Mouse (Mus musculus): Measurements from ENCODE around the gene Cltc.

Gene Cltc

DNA sequence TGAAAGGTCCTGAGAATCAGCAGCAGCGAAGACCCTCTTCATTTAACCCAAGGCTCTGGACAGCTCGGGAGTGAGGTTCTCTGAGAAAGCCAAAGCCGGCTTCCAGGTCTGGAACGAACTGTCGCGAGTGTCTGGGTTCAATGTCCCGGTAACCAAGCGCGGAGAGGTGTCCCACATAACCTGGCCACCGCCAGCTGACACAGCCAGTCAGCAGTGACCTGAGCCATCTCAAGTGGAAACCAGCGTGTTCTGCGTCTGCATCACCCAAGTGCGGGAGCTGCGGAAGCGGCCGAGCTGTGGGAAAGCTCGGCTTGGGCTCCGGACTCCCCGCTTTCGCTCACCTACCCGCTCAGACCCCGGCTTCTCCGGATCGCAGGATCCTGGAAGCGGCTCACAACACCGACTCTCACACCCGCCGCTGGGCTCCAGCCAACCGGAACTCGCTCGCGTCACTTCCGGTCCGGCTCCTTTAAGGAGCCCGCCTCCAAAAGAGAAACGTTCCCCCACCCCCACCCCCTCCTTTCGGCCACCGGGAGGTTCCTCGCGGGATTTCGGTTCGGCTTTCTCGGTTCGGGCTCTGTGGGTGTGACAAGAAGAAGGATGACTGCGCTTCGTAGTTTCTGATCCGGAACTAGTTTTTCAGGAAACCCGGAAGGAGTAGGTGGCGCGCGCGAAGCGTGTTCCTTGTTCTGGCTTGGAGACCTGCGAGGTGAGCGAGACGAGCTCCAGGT is 73.8 kb downstream of the Cltc start, which contains the start of the genes Vmp1 and Ptrh2:
Vmp1 (minus strand) TSS at position 442 of the 731 bp plus-strand sequence.
Ptrh2 (plus strand) TSS at position 591 of the 731 bp plus-strand sequence.
- DNase-seq (ENCODE audit: low spot score in 2 of 2): peak; percentile 95 to 96

DNA sequence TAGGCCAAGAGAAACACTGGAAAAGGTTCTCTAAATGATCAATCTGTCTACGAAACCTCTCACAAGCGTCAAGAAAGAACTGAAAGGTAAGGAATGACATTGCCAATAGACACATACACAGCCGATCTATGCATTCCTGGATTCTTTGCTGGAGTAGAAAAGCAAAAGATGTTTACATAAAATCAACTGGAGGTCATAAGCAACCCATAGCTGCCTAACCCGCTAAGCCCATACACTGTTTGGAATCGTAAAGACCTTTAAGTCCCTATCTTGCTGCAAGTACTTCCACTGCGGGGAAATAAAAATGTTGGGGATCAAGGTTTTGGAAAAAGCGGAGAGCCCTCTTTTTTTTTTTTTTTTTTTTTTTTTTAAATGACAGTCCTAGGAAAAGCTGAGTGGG is 74.5 kb downstream of the Cltc start:
- no peak for DNase-seq (ENCODE audit: low spot score in 2 of 2)

DNA sequence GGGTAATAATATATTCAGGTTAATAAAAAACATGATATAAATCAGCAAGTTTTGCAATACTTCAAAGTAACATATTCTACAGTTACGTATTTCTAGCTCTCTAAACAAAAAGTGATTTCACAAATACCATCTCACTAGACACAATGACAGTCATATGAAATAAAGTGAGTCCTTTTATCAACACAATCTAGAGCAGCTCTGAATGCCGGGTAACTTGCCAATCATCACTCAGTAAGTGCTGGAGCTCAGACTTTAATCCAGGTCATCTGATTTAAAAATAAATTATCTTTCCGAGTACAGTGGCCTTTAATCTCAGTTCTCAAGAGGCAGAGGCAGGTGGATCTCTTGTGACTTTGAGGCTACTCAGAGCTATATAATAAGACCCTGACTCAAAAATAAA is 75.9 kb downstream of the Cltc start:
- DNase-seq (ENCODE audit: low spot score in 2 of 2): no peak

DNA sequence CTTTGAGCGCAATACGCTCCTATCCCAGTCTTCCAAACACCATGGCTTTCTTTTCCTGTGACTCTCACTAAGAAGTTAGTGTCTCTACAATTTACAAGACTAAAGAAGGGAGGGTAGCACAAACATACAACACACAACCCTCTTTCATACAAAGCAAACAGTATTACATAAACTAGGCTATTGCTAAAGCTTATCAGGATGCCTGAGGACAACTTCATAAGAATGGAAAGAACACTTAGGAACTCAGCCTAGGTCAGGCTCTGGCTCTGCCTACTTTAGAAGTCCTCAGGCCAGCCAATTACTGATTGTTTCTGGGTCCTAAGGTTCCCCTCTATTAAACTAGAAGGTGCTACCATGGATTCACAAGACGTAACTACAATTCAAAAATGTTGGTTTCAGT is 76.6 kb downstream of the Cltc start:
- DNase-seq (ENCODE audit: low spot score in 2 of 2): no peak

DNA sequence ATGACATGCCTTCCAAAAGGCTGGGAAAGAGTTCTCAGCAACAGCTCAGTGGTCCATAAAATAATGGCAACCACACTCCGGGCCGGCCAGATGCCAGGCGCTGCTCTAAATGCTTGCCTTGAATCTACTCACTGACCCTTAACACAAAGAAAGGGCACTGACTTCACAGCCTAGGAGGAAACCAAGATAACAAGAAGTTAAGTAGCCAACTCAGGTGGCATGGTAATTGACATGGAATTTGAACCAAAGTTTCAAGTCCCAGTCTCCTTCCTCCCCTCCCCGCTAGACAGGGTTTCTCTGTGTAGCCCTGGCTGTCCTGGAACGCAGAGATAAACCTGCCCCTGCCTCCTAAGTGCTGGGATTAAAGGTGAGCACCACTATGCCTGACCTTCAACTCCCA is 78.4 kb downstream of the Cltc start:
- DNase-seq (ENCODE audit: low spot score in 2 of 2): no peak

DNA sequence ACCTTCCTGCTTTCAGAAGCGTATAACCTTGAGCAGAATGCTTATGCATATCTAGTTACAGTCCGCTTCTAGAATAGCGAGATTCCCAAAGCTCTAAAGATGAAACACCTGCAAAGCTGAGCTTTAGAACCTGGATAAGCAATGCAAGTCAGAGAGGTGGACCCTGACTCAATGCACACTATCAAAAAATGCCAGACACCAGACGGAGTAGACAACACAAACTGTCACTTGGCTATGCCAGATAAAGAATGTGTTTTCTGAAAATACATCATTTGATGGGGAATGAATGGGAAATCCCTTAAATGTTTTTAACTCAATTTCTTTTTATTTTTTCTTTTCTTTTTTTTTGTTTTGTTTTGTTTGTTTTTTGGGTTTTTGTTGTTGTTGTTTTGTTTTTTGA is 81.8 kb downstream of the Cltc start:
- no peak for DNase-seq (ENCODE audit: low spot score in 2 of 2)

DNA sequence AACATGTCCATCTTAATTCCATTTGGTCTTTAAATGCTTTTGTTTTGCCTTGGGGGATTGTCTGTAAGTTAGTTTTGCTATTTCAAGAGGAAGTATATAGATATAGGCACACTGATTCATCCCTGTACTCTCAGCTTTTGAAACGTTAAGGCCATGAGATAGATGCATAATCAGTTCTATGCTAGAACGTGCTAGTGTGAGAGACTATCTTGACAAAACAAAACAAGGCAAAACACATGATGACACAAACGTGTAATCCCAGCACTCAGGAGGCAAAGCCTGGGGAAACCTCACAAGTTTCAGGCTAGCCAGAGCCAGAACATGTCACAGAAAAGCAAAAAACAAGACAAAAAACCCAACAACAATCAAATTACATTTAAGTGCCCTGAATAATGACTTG is 84.6 kb downstream of the Cltc start:
- no peak for DNase-seq (ENCODE audit: low spot score in 2 of 2)

DNA sequence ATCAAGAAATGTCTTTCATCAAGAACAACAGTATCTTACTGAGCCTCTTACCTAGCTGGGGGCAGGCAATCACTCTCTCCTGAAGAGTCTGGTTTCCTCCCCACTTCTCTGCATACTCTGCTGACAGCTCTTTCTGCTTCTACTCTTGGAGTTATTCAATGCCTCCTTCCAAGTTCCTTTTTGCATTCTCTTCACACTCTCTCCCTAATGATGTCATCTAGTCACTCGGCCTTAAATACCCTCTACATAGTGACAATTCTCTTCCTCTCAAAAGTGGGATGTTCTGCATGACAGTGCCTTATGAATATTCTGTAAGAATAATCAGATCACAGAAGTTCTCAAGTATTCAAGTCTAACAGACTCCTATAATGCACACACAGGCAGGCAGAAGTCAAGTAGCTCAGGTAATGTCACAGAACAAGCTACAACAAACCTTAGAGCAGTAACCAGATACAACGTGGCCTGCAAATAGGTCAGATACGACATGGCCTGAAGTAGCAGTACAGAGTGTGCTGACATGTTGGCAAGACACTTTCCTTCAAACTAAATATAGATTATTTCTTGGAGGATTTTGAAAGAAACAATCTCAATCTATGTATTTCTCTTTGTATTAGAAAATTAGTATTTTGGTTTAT is 86.2 kb downstream of the Cltc start:
- no peak for DNase-seq (ENCODE audit: low spot score in 2 of 2)

DNA sequence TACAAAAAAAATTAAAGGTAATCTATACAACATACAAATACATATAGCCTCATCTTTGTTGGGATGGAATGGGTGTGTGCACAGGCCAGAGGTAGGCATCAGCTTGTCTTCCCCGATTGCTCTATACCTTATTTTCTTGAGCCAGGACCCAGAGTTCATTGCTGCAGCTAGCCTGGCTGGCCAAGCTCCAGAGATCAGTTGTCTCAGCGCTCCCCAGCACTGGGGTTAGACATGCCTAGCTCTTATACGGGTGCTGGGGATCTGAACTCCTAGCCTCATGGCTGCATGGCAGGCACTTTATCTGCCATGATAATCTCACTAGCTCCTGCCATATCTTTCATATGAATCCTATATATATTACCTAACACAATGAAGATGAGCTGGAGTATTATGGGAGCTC is 89.2 kb downstream of the Cltc start:
- no peak for DNase-seq (ENCODE audit: low spot score in 2 of 2)

DNA sequence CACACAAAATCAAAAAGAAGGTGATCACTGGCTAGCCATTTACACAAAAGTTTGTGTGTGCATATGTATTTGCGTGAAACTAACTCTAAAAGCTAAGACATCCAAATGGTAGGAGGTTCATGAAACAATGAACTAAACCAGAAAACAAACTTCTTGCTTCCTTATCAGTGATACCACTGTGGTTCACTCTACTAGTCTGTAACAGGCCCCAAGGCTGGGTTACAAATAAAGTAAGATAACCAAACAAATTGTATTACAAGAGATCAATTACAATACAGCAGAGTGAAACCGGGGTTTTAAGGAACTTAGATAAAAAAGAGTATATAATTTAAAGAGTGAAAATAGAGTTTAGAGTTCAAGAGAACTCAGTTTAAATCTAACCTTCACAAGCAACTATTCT is 89.8 kb downstream of the Cltc start:
- no peak for DNase-seq (ENCODE audit: low spot score in 2 of 2)

DNA sequence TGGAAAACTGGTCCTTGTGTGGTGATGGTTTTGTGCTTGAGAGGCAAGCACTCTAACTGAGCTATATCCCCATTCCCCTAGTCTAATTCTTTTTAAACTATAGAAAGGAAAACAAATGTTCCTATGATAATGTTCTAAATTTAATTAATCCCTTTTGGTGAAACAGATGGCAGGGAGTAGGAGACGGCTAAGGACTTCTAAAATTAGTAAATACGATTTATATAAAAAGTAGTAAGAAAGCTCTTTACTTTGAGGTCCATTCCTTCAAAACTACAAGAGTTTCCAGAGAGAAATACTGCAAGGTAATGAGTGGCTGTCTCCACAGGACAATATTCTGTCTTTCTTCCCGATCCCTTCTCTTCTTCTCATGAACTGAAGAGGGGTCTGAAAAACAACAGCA is 93.0 kb downstream of the Cltc start:
- no peak for DNase-seq (ENCODE audit: low spot score in 2 of 2)

DNA sequence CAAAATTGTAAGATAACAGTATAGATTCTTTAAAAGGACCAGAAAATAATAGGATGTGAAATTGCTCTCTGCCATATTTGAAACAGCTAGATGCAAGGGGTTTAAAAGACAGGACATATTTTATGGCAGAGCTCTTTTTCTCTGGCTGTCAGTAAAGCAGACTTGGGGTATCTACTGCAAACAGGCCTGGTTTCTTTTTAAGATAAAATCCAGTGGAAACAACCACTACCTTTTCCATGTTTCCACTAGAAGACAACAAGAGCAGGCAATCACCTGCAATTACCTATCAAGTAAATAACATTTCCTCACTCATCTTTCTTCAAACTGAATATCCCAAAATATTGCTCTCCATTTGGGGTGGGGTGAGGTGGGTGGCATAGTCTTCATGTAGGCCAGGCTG is 93.4 kb downstream of the Cltc start:
- no peak for DNase-seq (ENCODE audit: low spot score in 2 of 2)

DNA sequence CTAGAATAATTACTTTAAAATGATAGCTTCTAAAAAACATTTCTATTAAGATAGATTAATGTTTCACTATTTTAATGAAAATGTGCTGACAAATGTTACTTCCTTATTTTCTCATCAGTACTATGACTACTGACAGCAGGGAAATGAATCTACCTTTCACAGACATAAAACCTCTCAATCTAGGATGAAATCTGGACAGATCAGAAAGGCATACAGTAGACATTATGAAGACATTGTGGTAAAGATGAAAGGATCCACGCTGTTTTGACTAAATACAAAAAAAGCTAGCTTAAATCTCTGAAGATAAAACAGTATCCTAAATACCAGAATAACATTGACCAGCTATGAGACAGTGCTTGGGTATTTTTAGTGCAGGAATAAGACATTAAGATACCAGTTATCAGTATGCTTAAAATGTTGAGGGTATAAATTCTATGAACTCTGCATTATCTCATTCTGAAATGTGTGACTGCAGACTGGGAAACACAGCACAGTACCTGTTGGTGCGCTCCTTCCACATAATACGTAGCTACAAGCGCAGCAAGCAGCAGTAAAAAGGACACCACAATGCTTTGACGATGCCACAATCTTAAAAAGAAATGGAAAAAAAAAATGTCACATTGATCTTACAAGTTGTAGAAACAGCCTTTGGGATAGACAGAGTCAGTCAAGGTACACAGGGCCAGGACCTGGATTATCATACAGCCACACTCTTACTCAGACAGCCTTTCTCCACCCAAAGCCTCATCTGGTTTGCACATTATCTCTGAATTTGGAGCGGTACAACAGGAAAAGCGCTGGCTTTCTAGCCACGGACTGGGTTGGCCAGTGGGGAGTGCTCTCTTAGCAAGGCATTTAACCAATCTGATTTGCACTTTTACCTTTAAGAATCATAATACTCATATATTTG is 94.1 kb downstream of the Cltc start:
- DNase-seq (ENCODE audit: low spot score in 2 of 2): no peak

DNA sequence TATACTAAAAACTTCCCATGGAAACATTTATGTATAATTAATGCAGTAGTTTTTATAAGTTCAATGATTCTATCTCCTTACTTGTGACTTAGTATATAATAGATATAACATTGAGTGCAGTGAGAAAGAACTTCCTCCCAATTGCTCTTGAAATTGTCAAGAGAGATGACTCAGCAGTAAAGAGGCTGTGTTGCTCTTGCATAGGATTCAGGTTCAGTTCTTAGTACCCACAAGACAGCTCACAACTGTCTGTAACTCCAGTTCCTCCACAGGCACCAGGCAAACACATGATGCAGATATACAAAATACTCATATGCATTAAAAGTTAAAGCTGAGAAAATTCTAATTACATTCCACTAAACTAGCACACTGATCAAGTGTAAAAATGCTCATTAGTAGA is 99.5 kb downstream of the Cltc start:
- DNase-seq (ENCODE audit: low spot score in 2 of 2): no peak

DNA sequence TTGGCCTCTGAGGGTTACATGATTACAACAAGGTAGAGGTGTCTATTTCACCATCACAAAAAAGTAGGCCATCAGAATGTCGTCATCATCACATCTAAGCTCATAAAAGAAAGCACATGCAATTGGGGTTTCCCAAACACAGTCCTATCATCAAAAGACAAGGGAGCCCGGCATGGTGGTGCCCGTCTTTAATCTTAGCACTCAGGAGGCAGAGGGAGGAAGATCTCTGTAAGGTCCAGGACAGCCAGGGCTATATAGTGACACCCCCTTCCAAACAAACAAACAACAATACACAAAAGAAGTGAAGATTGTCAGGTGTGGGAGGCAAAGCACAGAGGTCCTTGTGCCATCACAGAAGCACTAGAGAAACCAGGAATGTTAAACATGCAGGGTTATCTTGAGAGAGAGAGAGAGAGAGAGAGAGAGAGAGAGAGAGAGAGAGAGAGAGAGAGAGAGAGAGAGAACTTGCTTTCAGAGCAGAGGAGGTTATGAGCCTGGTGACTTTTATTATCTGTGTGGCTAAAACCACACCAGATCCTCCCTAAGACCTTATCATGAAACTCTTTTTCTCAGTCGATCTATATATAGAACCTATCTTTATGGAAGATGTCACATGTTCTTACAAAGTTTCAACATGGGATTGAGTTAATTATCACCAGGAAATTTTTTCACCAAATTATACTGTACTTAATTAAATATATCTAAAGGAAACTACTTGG is 100.4 kb downstream of the Cltc start:
- DNase-seq (ENCODE audit: low spot score in 2 of 2): no peak

DNA sequence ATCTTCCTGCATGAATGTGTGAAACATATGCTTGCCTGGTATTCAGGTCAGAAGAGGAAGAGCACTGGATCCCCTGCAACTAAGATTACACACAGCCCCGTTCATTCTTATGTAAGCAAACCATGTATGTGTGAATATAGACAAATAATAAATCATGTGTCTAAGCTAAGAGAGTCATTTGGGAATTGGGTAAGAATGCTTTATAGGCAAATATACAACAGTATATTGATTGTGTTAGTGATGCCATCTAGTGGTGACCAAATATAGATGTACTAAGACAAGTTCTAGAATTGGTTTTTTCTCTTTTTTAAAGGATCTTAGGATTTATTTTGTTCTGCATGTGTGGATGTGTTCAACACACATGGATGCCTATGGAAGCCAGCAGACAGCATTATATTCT is 101.7 kb downstream of the Cltc start:
- DNase-seq (ENCODE audit: low spot score in 2 of 2): no peak

DNA sequence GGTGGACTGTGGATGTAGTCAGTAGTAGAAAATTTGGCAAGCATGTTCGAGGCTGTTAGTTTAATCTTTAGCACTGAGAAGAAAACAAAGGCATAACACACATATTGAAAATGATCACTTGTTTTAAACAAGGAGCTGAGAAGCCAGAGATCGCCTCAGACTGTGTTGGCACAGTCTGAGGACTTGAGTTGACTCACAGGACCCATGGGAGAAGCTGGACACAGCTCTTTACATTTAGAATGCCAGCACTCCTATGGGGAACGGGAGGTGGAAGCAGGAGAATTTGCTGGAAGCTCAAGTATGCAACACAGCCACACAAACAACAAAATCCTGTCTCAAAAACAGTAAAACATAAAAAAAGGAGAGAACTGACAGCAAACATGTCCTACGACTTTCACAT is 103.3 kb downstream of the Cltc start:
- DNase-seq (ENCODE audit: low spot score in 2 of 2): no peak

DNA sequence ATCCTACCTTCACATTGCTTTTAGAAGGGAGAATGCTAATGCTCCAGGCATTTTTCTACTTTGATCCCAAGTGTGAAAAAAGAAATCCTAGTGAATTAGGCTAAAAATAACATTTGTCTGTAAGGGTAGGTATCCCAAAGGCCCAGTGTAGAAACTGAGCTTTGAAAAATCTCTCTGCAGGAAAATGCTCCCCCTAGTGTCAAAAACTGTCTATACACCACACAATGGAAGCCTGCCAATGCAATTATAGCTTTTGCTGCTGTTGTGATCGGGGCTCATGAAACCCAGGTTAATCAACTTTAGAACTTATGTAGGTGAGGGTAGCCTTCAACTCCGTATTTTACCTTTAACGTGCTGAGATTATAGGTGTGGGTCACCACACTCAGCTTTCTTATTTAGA is 103.9 kb downstream of the Cltc start:
- DNase-seq (ENCODE audit: low spot score in 2 of 2): peak; percentile 45 to 57

DNA sequence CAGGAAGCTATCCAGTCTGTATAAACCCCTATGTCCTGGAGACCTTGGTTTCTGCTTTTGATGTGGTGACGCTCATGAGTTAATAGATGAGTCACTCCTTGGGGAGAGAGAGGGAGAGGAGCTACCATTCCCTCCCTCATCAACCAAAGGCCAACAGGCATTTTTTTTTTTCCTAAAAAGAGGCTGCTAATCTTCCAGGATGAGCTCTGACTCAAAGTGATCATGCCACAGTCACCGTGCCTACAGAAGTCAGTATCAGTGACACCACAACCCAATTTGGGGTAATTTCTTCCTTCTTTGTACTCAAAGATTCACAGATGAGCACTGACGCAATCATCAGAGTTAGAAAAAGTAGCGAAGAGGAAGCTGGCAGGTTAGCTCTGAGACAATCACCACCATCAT is 104.8 kb downstream of the Cltc start:
- DNase-seq (ENCODE audit: low spot score in 2 of 2): no peak

DNA sequence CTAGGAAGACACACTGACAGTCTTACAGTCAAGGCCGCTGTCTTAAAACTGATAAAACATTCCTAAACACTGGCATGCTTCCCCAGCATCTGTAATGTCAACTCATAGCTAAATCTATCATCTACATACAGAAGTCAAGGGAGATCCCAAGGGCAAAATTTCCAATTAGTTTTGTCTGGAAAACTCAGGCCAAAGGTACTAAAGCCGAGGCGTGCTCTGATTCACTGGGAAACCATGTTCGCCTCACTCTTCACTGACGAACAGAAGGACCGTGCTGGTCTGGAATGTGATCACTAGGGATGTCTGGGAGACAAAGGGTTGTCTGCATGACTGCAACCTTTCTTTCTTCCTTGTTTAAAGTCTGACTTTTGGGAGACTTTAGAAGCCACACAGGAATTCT is 106.7 kb downstream of the Cltc start:
- no peak for DNase-seq (ENCODE audit: low spot score in 2 of 2)

DNA sequence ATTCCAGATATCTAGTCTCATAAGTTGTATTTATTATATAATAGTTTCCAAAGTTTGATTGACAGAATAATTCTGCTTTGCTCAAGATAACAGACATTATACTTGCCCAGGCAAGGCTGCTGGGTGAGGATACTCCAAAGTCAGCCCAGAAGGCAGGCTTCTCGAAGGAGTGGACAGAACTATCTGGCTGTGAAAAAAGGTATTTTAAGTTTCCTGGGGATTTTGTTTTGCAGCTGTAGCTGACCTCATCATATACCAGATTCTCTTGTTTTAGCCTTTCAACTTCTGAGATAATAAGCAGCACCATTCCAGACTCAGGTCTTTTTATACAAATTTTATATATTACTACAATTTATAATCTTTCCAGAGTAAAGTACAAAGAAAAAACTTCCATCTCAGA is 107.8 kb downstream of the Cltc start:
- DNase-seq (ENCODE audit: low spot score in 2 of 2): no peak

Data from right cerebral cortex, postnatal 10 days (tissue).